Mouse (Mus musculus) kidney, embryonic 14.5 days (tissue): Measurements from ENCODE around the gene Lrig3. TPM values are rescaled to one million over a fixed set of nuclear protein-coding genes. Genes with fewer than 3 reads are reported as not detected.

Experiments
- ATAC-seq: fragments of 200-750 bp; cut with Nextera tagmentation; 2 replicates; pipeline ENCODE4 v1.8.0; 2017; ENCODE audit warnings: moderate number of reproducible peaks, mild to moderate bottlenecking, moderate TSS enrichment, moderate library complexity; ENCODE audit not compliant: low FRiP score, low TSS enrichment
- H3K27ac ChIP-seq: fragments of 300-500 bp; sonication (generic); 2 replicates; pipeline ENCODE4 v1.5.1; 2014; ENCODE audit warnings: low read depth, mild to moderate bottlenecking, low read length, moderate library complexity, mixed read lengths
- H3K27me3 ChIP-seq: fragments of 300-500 bp; sonication (generic); 2 replicates; pipeline ENCODE4 v1.6.1; 2014; ENCODE audit warnings: mild to moderate bottlenecking, low read length; ENCODE audit not compliant: control insufficient read depth, insufficient read depth
- H3K36me3 ChIP-seq: fragments of 300-500 bp; sonication (generic); 2 replicates; pipeline ENCODE4 v1.6.1; 2014; ENCODE audit warnings: low read length, mixed read lengths; ENCODE audit not compliant: control insufficient read depth, insufficient read depth
- H3K4me1 ChIP-seq: fragments of 300-500 bp; sonication (generic); 2 replicates; pipeline ENCODE4 v1.6.1; 2014; ENCODE audit warnings: low read length, mixed read lengths; ENCODE audit not compliant: control insufficient read depth, insufficient read depth
- H3K4me2 ChIP-seq: fragments of 300-500 bp; sonication (generic); replicated peaks from 2 replicates; pipeline ENCODE4 v1.6.1; 2014; ENCODE audit warnings: low read depth, mild to moderate bottlenecking, low read length
- H3K4me3 ChIP-seq: fragments of 300-500 bp; sonication (generic); 2 replicates; pipeline ENCODE4 v1.5.1; 2014; ENCODE audit warnings: mild to moderate bottlenecking, low read length
- H3K9ac ChIP-seq: fragments of 300-500 bp; sonication (generic); 2 replicates; pipeline ENCODE4 v1.6.1; 2014; ENCODE audit warnings: low read depth, mild to moderate bottlenecking, low read length, moderate library complexity
- H3K9me3 ChIP-seq: fragments of 300-500 bp; sonication (generic); 2 replicates; pipeline ENCODE4 v1.6.1; 2016; ENCODE audit warnings: low read length; ENCODE audit not compliant: control insufficient read depth
- WGBS: fragments of 180-500 bp; shearing (Covaris S2); extraction: QIAGEN DNeasy Blood & Tissue Kit; methylation state at CpG from one replicate; pipeline ENCODE4 v1.1.7; 2014; 5-methylcytosine and 5-hydroxymethylcytosine counted together
- polyA plus RNA-seq: library from polyadenylated mRNA; unstranded; fragments of >200 nt; fragmentation: Nextera tagmentation; extraction: Ambion mirVana; gene quantifications from 2 replicates; pipeline ENCODE4 v1.2.1, GENCODE M21; 2014

Gene Lrig3
- polyA plus RNA-seq, 1 experiment from 2014 or later, result 30.1 TPM

- no peak for ATAC-seq
- Histone ChIP-seq H3K27ac (no peak overlapping the region), H3K4me2 (no peak overlapping the region), H3K4me1 (peaks cover 9% of the 10 kb centered on the region), H3K27me3 (no peaks in the 10 kb centered on the region), H3K9ac (no peak overlapping the region), H3K36me3 (no peaks in the 10 kb centered on the region), H3K4me3 (no peak overlapping the region), H3K9me3 (no peaks in the 10 kb centered on the region)
- 74% methylated on average over 7 of the region's 7 CpGs for WGBS
Observed at GRCm38 (mm10) chr10:125954343-125954742, 11.6 kb upstream of the Lrig3 start.

- H3K9me3 ChIP-seq, result no peaks in the 10 kb centered on the region
- WGBS, result 75% methylated on average over 12 of the region's 12 CpGs
- H3K36me3 ChIP-seq, result no peaks in the 10 kb centered on the region
- no peak overlapping the region for H3K4me3 ChIP-seq
- H3K27me3 ChIP-seq, result no peaks in the 10 kb centered on the region
- no peak overlapping the region for H3K4me2 ChIP-seq
- H3K4me1 ChIP-seq, result peaks cover 7% of the 10 kb centered on the region; the same call in 1 of the 2 replicates
- H3K9ac ChIP-seq, result no peak overlapping the region
- no peak overlapping the region for H3K27ac ChIP-seq
- peak; percentile 59; the same call in 1 of the 2 replicates for ATAC-seq
Observed at GRCm38 (mm10) chr10:125954747-125955530, 11.0 kb upstream of the Lrig3 start.

GRCm38 (mm10) chr10:125961411-125962107, 4.4 kb upstream of the Lrig3 start:
- no peaks in the 10 kb centered on the region for H3K36me3 ChIP-seq
- no peak overlapping the region for H3K4me3 ChIP-seq
- ATAC-seq, result no peak
- no peak overlapping the region for H3K27ac ChIP-seq
- no peak overlapping the region for H3K4me2 ChIP-seq
- 45% methylated on average over 9 of the region's 9 CpGs for WGBS
- H3K27me3 ChIP-seq, result no peaks in the 10 kb centered on the region
- no peaks in the 10 kb centered on the region for H3K9me3 ChIP-seq
- H3K9ac ChIP-seq, result no peak overlapping the region
- peaks cover 7% of the 10 kb centered on the region; the same call in 1 of the 2 replicates for H3K4me1 ChIP-seq

GRCm38 (mm10) chr10:125964709-125965108, 1.3 kb upstream of the Lrig3 start:
- no peaks in the 10 kb centered on the region for H3K9me3 ChIP-seq
- no peak for ATAC-seq
- 57% methylated on average over 3 of the region's 3 CpGs for WGBS

GRCm38 (mm10) chr10:125966481-125967251, 698 bp downstream of the Lrig3 start:
- H3K9me3 ChIP-seq, result no peaks in the 10 kb centered on the region
- no peaks in the 10 kb centered on the region for H3K27me3 ChIP-seq
- H3K9ac ChIP-seq, result peak overlapping the region; percentile 99
- peak overlapping the region; percentile 85 for H3K4me3 ChIP-seq
- ATAC-seq, result peak; percentile 63
- H3K27ac ChIP-seq, result peak overlapping the region; percentile 90
- peak overlapping the region; percentile 71 for H3K4me2 ChIP-seq
- H3K4me1 ChIP-seq, result peaks cover 16% of the 10 kb centered on the region
- WGBS, result 1% methylated on average over 50 of the region's 59 CpGs
- H3K36me3 ChIP-seq, result no peaks in the 10 kb centered on the region

More at GRCm38 (mm10) chr10:125964709-125965108, 1.3 kb upstream of the Lrig3 start:
- Histone ChIP-seq H3K36me3 (no peaks in the 10 kb centered on the region), H3K27ac (no peak overlapping the region), H3K27me3 (no peaks in the 10 kb centered on the region), H3K4me1 (peaks cover 4% of the 10 kb centered on the region), H3K4me2 (no peak overlapping the region), H3K9ac (no peak overlapping the region), H3K4me3 (no peak overlapping the region)

GRCm38 (mm10) chr10:125967436-125968160, 1.6 kb downstream of the Lrig3 start:
- peak overlapping the region; percentile 99 for H3K9ac ChIP-seq
- ATAC-seq, result no peak
- H3K4me1 ChIP-seq, result peaks cover 16% of the 10 kb centered on the region
- no peaks in the 10 kb centered on the region for H3K9me3 ChIP-seq
- peak overlapping the region; percentile 71 for H3K4me2 ChIP-seq
- H3K4me3 ChIP-seq, result peak overlapping the region; percentile 85
- peaks cover under 1% of the 10 kb centered on the region; the same call in 1 of the 2 replicates for H3K36me3 ChIP-seq
- 4% methylated on average over 14 of the region's 14 CpGs for WGBS
- H3K27me3 ChIP-seq, result no peaks in the 10 kb centered on the region
- H3K27ac ChIP-seq, result peak overlapping the region; percentile 90

GRCm38 (mm10) chr10:125968191-125969132, 2.5 kb downstream of the Lrig3 start:
- Histone ChIP-seq H3K36me3 (peaks cover 8% of the 10 kb centered on the region; the same call in 1 of the 2 replicates), H3K27ac (peak overlapping the region; percentile 90), H3K4me2 (peak overlapping the region; percentile 71), H3K27me3 (no peaks in the 10 kb centered on the region), H3K9me3 (no peaks in the 10 kb centered on the region), H3K4me1 (peaks cover 16% of the 10 kb centered on the region), H3K9ac (peak overlapping the region; percentile 99), H3K4me3 (peak overlapping the region; percentile 85)
- WGBS, result 4% methylated on average over 16 of the region's 16 CpGs
- peak; percentile 18; the same call in 1 of the 2 replicates for ATAC-seq
